Mouse (Mus musculus): Measurements from ENCODE around the gene Mrpl54. TPM values are rescaled to one million over a fixed set of nuclear protein-coding genes. Genes with fewer than 3 reads are reported as not detected.

Mrpl54 gene
- total and polyA plus RNA-seq, 3 experiments: 137 to 421 (median 157) TPM

GRCm38 (mm10) chr10:81294442-81294841 lies 27.7 kb upstream of the Mrpl54 start:
- H3K9ac ChIP-seq (ENCODE audit: control insufficient read depth, low read depth, low read length, poor library complexity, severe bottlenecking): peak overlapping the region; percentile 88
- DNase-seq (ENCODE audit: low read depth, low spot score): peak; percentile 34
- H3K36me3 ChIP-seq (ENCODE audit: control insufficient read depth in 1 of 2, insufficient read depth in 2 of 2, low read length in 2 of 2): peaks cover 0 to 20% of the 10 kb centered on the region in 2 experiments; a peak in 2 of 4 replicates
- TF ChIP-seq USF2 (IDR thresholded peaks at IDR 0.05; ENCODE audit: borderline replicate concordance in 1 of 2, insufficient read depth in 1 of 2, low read depth in 1 of 2, low read length in 2 of 2): no peak
- TF ChIP-seq ZNF384 (IDR thresholded peaks at IDR 0.05; ENCODE audit: low read depth, low read length): no peak
- TF ChIP-seq ZC3H11A (IDR thresholded peaks at IDR 0.05; ENCODE audit: low read depth, low read length): no peak
- no peak for TF ChIP-seq GATA1 (IDR thresholded peaks at IDR 0.05; ENCODE audit: low read depth, low read length)
- TF ChIP-seq MAFK (IDR thresholded peaks at IDR 0.05; ENCODE audit: borderline replicate concordance, low read depth, low read length): no peak
- no peak for TF ChIP-seq ETS1 (IDR thresholded peaks at IDR 0.05; ENCODE audit: low read depth, low read length)
- no peak for TF ChIP-seq ZMIZ1 (IDR thresholded peaks at IDR 0.05; ENCODE audit: low read depth, low read length)
- no peak for TF ChIP-seq POLR2AphosphoS2 (IDR thresholded peaks at IDR 0.05; ENCODE audit: low read length)
- TF ChIP-seq BHLHE40 (IDR thresholded peaks at IDR 0.05; ENCODE audit: borderline replicate concordance, low read depth, low read length): no peak
- no peak for TF ChIP-seq SMC3 (IDR thresholded peaks at IDR 0.05; ENCODE audit: low read depth, low read length)
- TF ChIP-seq TCF12 (IDR thresholded peaks at IDR 0.05; ENCODE audit: low read depth, low read length): no peak
- TF ChIP-seq ELF1 (IDR thresholded peaks at IDR 0.05; ENCODE audit: low read depth, low read length): no peak
- no peak for TF ChIP-seq EP300 (IDR thresholded peaks at IDR 0.05; ENCODE audit: low read depth in 1 of 2, low read length in 2 of 2)
- TF ChIP-seq E2F4 (IDR thresholded peaks at IDR 0.05; ENCODE audit: borderline replicate concordance, low read depth, low read length): no peak
- TF ChIP-seq CHD1 (IDR thresholded peaks at IDR 0.05; ENCODE audit: low read depth, low read length): no peak
- no peak for TF ChIP-seq UBTF (IDR thresholded peaks at IDR 0.05; ENCODE audit: borderline replicate concordance, insufficient read depth, low read depth, low read length)
- TF ChIP-seq MAX (IDR thresholded peaks at IDR 0.05; ENCODE audit: low read length): no peak
- no peak for TF ChIP-seq HCFC1 (IDR thresholded peaks at IDR 0.05; ENCODE audit: low read depth, low read length)
- H3K4me1 ChIP-seq (ENCODE audit: control insufficient read depth in 1 of 2, insufficient read depth in 2 of 2, low read length in 2 of 2): peaks cover 11 to 33% of the 10 kb centered on the region in 2 experiments
- H3K79me2 ChIP-seq (ENCODE audit: control insufficient read depth, insufficient read depth, low read length, poor library complexity): peaks cover 62% of the 10 kb centered on the region
- H3K27ac ChIP-seq (ENCODE audit: control insufficient read depth, low read depth, low read length): no peak overlapping the region
- H3K9me3 ChIP-seq (replicated peaks; ENCODE audit: insufficient read depth, low read length): no peaks in the 10 kb centered on the region
- H3K4me3 ChIP-seq (ENCODE audit: control insufficient read depth in 1 of 2, insufficient read depth in 1 of 2, low read depth in 2 of 2, low read length in 2 of 2): peak overlapping the region; percentile 86 to 91; a peak in 2 of 4 replicates
- no peaks in the 10 kb centered on the region for H3K27me3 ChIP-seq (ENCODE audit: control insufficient read depth in 1 of 2, insufficient read depth in 2 of 2, low read length in 2 of 2)

- TF ChIP-seq MAFK (IDR thresholded peaks at IDR 0.05; ENCODE audit: borderline replicate concordance, low read depth, low read length): no peak
- no peak for TF ChIP-seq USF1 (IDR thresholded peaks at IDR 0.05; ENCODE audit: low read depth, low read length)
- TF ChIP-seq UBTF (IDR thresholded peaks at IDR 0.05; ENCODE audit: borderline replicate concordance, insufficient read depth, low read depth, low read length): no peak
- TF ChIP-seq MYC (IDR thresholded peaks at IDR 0.05; ENCODE audit: low read depth, low read length): 0 out of 2 replicates have a peak, but pooled peaks have one; percentile 52
- no peak for TF ChIP-seq ZNF384 (IDR thresholded peaks at IDR 0.05; ENCODE audit: low read depth, low read length)
- peak; percentile 63; the same call in 1 of the 2 replicates for TF ChIP-seq SIN3A (IDR thresholded peaks at IDR 0.05; ENCODE audit: low read length)
- TF ChIP-seq MYB (IDR thresholded peaks at IDR 0.05; ENCODE audit: low read depth, low read length): no peak
- no peak for TF ChIP-seq CHD2 (IDR thresholded peaks at IDR 0.05; ENCODE audit: low read length)
- TF ChIP-seq EP300 (IDR thresholded peaks at IDR 0.05; ENCODE audit: low read depth in 1 of 2, low read length in 2 of 2): no peak
- TF ChIP-seq MXI1 (IDR thresholded peaks at IDR 0.05; ENCODE audit: low read depth, low read length): peak; percentile 87
- no peak; the same call in 1 of the 2 replicates for TF ChIP-seq MAX (IDR thresholded peaks at IDR 0.05; ENCODE audit: low read length)
- TF ChIP-seq BHLHE40 (IDR thresholded peaks at IDR 0.05; ENCODE audit: borderline replicate concordance, low read depth, low read length): no peak
- TF ChIP-seq POLR2AphosphoS5 (IDR thresholded peaks at IDR 0.05; ENCODE audit: borderline replicate concordance, low read depth, low read length): no peak
- no peak for TF ChIP-seq ZC3H11A (IDR thresholded peaks at IDR 0.05; ENCODE audit: low read depth, low read length)
- no peak for TF ChIP-seq MEF2A (IDR thresholded peaks at IDR 0.05; ENCODE audit: extremely low read depth, insufficient replicate concordance, low read depth, low read length, poor library complexity, severe bottlenecking)
- TF ChIP-seq KAT2A (conservative IDR thresholded peaks at IDR 0.05; ENCODE audit: low read depth, low read length): no peak
- no peak for TF ChIP-seq ETS1 (IDR thresholded peaks at IDR 0.05; ENCODE audit: low read depth, low read length)
- peak overlapping the region; percentile 88 for H3K9ac ChIP-seq (ENCODE audit: control insufficient read depth, low read depth, low read length, poor library complexity, severe bottlenecking)
- peak; percentile 23 for DNase-seq (ENCODE audit: low read depth, low spot score)
- H3K27ac ChIP-seq (ENCODE audit: control insufficient read depth, low read depth, low read length): peak overlapping the region; percentile 24
- peak overlapping the region; percentile 86 to 91 for H3K4me3 ChIP-seq (ENCODE audit: control insufficient read depth in 1 of 2, insufficient read depth in 1 of 2, low read depth in 2 of 2, low read length in 2 of 2)
- no peaks in the 10 kb centered on the region for H3K27me3 ChIP-seq (ENCODE audit: control insufficient read depth in 1 of 2, insufficient read depth in 2 of 2, low read length in 2 of 2)
- H3K9me3 ChIP-seq (replicated peaks; ENCODE audit: insufficient read depth, low read length): no peaks in the 10 kb centered on the region
- peaks cover 0 to 20% of the 10 kb centered on the region in 2 experiments; a peak in 2 of 4 replicates for H3K36me3 ChIP-seq (ENCODE audit: control insufficient read depth in 1 of 2, insufficient read depth in 2 of 2, low read length in 2 of 2)
- H3K79me2 ChIP-seq (ENCODE audit: control insufficient read depth, insufficient read depth, low read length, poor library complexity): peaks cover 53% of the 10 kb centered on the region
- H3K4me1 ChIP-seq (ENCODE audit: control insufficient read depth in 1 of 2, insufficient read depth in 2 of 2, low read length in 2 of 2): peaks cover 11 to 32% of the 10 kb centered on the region in 2 experiments
Observed at GRCm38 (mm10) chr10:81293334-81294030, 26.7 kb upstream of the Mrpl54 start.

Measured in MEL (cell line).